Mouse (Mus musculus) cortical plate, adult 2 months (tissue): ENCODE results near the gene Cd70. TPM values are rescaled to one million over a fixed set of nuclear protein-coding genes. Genes with fewer than 3 reads are reported as not detected.
"Not testable (repeated sequence)": the region's sequence is repeated elsewhere in the genome, so short reads cannot be mapped to it uniquely, and the experiment has no call there.

Experiments
- H3K27ac ChIP-seq: fragments of 200-500 bp; 2 replicates; pipeline ENCODE4 v1.5.1; 2012; ENCODE audit warnings: low read length, control low read depth, inconsistent platforms; ENCODE audit not compliant: insufficient read depth
- H3K4me1 ChIP-seq: fragments of 200-500 bp; 2 replicates; pipeline ENCODE4 v1.6.1; 2011; ENCODE audit warnings: low read length; ENCODE audit not compliant: control insufficient read depth, insufficient read depth
- H3K4me3 ChIP-seq: fragments of 200-500 bp; 2 replicates; pipeline ENCODE4 v1.5.1; 2011; ENCODE audit warnings: mild to moderate bottlenecking, low read length, control low read depth; ENCODE audit not compliant: insufficient read depth
- CTCF ChIP-seq: fragments of 200-500 bp; IDR thresholded peaks from 2 replicates; pipeline ENCODE4 v1.5.1; 2011; ENCODE audit warnings: mild to moderate bottlenecking, control low read depth, low read length; ENCODE audit not compliant: insufficient read depth; ENCODE audit errors: extremely low read depth
- POLR2A ChIP-seq: fragments of 200-500 bp; IDR thresholded peaks from 2 replicates; pipeline ENCODE4 v1.6.1; 2011; ENCODE audit warnings: mild to moderate bottlenecking, low read length, control low read depth; ENCODE audit not compliant: insufficient read depth; ENCODE audit errors: extremely low read depth
- polyA plus RNA-seq: library from polyadenylated mRNA; depleted of rRNA; stranded (reverse); fragments of >200 nt; gene quantifications from 2 replicates; pipeline ENCODE4 v1.2.3, GENCODE M21; 2012

Gene Cd70
- polyA plus RNA-seq, 1 experiment, result 0.29 TPM

DNA sequence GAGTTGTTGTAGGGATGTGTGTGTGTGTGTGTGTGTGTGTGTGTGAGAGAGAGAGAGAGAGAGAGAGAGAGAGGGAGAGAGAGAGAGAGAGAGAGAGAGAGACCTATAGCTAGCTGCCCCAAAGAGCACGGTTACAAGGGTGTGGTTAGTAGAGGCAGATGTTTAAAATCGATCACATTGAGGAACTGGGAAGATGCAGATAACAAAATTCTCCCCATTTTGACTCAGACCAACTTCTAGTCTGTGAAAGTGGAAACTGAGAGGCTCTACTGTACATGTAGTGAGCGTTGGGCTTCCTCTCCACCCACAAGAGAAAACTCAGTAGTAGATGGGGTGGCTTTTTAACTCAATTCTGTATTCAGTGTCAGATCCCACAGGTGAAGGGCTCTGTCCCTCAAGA is 9.9 kb downstream of the Cd70 start:
- Histone ChIP-seq H3K27ac (no peak overlapping the region), H3K4me1 (no peaks in the 10 kb centered on the region), H3K4me3 (no peak overlapping the region)
- no peak for TF ChIP-seq POLR2A
- TF ChIP-seq CTCF, result no peak

DNA sequence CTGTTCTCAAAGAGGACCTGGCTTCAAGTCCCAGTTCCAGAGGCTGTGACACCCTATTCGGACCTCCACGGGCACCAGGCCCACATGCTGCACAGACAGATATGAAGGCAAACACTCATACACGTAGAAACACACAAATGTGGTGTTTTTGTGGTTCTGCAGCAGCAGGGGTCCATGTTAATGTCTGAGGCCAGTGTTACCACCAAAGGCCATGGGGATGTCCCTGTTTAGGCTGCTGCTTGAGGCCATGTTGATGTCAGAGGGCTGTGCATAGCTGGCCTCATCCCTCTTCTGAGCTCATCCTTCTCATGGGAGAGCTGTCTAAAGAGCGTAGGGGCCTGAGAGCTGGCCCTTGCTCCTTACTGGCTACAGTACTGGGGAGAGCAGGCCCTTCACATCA is 10.9 kb downstream of the Cd70 start:
- Histone ChIP-seq H3K27ac (no peak overlapping the region), H3K4me3 (no peak overlapping the region), H3K4me1 (no peaks in the 10 kb centered on the region)
- TF ChIP-seq CTCF (no peak), POLR2A (no peak)

DNA sequence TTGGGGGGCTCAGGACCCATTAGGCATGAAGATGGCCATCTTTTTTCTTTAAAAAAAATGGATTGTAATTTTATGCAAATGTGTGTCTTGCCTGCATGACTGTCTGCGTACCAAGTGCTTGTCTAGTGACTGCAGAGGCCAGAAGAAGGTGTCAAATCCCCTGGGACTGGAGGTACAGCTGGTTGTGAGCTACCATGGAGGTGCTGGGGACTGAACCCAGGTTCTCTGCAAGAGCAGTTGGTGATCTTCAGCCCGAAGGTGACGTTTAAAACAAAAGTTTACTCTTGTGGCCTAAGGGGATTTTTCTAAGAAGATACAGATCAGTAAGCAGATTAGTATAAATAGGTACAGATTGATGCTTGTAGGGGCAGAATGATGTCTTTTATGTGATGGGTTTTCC is 13.9 kb downstream of the Cd70 start:
- TF ChIP-seq CTCF (no peak), POLR2A (no peak)
- Histone ChIP-seq H3K4me1 (no peaks in the 10 kb centered on the region), H3K27ac (no peak overlapping the region), H3K4me3 (no peak overlapping the region)

DNA sequence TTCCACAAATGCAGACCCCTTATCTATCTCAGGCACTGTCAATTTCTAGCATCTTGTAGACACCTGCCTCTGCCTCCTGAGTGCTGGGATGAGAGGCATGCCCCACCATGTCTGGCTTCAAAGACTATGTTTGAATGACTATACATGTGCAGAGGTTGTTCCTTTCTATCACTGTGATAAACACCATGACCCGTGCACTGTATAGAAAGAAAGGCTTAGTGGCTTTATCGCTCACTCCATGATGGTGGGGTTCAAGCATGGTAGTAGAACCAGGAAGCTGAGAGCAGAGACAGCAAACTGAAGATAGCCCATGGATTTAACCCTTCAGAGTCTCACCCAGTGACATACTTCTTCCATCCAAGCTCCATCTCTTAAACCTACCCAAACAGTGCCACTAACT is 14.9 kb downstream of the Cd70 start:
- no peak overlapping the region for H3K4me3 ChIP-seq
- TF ChIP-seq CTCF (no peak), POLR2A (no peak)
- no peaks in the 10 kb centered on the region for H3K4me1 ChIP-seq
- H3K27ac ChIP-seq, result no peak overlapping the region

DNA sequence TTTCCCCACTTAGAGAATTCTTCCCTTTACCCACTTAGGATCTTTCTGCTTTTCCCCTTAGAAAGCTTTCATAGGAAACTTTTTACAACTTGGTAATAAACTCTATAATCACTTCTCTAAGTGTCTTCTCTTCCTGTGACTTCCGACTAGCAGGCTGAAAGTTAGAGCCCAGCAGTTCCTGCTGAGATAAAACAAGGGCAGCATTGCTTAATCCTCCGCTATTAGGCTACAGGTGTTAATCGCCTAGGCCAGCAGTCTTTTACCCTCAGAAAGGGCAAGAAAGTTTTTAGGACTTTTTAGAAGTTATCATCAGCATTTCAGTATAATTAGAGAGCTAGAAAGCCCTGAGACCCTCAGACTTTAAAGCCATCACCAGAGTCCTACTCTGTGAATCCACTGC is 15.6 kb downstream of the Cd70 start:
- not testable (repeated sequence) for H3K4me3 ChIP-seq, H3K27ac ChIP-seq

DNA sequence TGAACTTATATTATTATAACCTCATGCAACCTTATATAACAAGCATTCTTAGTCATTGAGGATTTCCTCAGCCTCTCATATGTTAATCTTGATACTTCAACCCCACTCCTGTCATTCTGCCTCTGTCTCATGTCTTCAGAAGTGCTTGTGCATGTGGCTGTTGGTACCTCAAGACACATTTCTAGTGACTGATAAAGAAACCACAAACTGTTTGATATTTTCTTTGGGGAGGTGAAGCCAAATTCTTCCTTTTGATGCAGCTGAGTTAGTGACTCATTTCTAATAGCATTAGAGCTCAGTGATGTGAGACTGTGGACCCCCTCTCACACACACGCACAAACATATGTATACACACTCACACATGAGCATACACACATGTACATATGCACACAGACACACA is 17.8 kb downstream of the Cd70 start:
- Histone ChIP-seq H3K4me1 (no peaks in the 10 kb centered on the region), H3K27ac (no peak overlapping the region), H3K4me3 (no peak overlapping the region)
- TF ChIP-seq CTCF (no peak), POLR2A (no peak)

More for the DNA sequence above, 15.6 kb downstream of the Cd70 start:
- not testable (repeated sequence) for H3K4me1 ChIP-seq

DNA sequence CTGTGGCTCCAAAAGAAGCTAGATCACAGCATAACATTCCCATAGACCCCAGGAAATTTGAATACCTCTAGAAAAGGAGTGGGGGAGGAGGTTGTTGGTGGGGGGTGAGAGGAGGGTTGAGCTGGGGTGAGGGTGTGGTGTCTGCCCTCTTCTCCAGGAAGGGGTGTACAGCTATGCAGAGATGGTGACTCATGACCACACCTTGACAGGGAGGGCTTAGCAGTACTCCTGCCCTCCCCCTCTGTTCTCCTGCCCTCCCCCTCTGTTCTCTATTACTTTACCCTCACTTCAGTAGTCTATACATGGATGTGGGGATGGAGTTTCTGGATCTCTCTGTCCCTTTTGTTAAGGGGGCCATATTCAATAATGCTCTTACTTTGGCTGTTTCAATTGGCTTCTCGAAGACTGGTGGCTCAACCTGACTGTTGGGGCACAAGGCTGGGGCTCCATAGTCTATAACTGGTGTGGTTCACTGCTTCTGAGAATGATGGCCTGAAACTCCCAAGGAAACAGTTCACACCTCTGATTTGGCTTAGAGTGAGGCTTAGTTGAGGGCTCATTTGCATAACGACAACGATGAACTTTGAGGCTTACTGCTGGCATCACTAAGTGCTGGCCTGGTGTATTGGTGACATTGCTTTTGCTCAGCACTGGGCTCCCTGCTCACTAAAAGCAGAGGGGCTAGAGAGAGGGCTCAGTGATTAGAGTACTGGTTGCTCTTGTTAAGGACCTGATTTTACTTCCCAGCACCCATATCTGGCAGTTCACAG is 23.5 kb downstream of the Cd70 start:
- Histone ChIP-seq H3K4me3 (no peak overlapping the region), H3K27ac (no peak overlapping the region), H3K4me1 (no peaks in the 10 kb centered on the region)
- TF ChIP-seq POLR2A (no peak), CTCF (no peak)

DNA sequence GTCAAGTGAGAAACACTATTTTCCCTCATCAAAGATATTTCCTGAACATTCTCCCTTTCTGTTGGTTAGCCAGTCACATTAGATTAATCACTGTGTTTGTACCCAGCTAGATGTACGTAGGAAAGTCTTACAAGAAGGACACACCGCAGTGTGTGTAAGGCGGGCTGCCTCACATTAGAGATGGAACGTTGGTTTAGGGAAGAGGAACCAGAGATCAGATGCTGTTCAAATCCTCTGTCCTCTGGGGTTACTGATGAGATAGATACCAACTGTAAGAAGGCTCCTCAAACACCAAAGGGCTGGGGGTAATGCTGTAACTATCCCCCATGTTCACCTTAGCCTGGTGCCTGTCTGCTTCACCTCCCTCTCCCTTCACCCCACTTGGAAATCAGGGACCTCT is 24.8 kb downstream of the Cd70 start:
- no peak overlapping the region for H3K4me3 ChIP-seq
- no peak overlapping the region for H3K27ac ChIP-seq
- H3K4me1 ChIP-seq, result no peaks in the 10 kb centered on the region
- no peak for TF ChIP-seq POLR2A
- no peak for TF ChIP-seq CTCF

DNA sequence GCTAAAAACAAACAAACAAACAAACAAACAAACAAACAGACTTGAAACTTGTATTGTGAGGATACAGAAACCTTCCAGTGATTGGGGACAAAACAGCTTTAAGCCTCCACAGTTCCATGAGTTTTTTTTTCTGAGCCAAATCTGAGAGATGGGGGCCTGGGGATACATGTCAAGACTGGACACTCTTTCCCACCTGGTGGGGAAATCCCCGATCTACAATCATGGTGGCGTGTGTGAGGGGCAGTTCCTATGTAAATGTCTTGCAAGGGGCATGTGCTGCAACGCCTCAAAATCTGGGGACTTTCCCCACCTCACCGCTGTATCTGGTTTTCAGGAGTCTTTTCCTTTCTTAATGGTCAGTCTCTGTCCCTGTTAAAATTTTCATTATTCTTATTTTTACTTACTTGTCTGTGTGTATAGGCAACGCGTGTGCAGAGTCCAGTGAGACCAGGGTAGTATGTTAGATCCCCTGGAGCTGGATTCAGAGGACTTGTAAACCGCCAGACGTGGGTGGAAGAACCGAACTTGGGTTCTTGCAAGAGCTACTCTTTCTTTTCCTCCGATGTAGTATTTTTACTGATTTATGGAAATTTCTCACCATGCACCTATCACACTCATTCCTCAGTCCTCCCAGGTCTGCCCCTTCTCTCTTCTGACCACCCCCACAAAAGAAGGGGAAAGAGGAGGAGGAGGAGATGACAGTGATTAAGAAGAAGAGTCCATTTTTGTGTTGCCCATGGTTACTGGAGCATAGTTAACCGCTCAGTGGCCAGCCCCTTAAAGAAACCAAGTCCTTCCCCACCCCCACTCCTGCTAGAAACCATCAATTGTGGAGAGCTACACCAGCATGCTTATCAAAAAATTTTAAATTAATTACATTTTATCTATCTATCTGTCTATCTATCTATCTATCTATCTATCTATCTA is 26.1 kb downstream of the Cd70 start:
- H3K4me1 ChIP-seq, result no peaks in the 10 kb centered on the region
- TF ChIP-seq CTCF (no peak), POLR2A (no peak)
- no peak overlapping the region for H3K4me3 ChIP-seq
- H3K27ac ChIP-seq, result no peak overlapping the region

DNA sequence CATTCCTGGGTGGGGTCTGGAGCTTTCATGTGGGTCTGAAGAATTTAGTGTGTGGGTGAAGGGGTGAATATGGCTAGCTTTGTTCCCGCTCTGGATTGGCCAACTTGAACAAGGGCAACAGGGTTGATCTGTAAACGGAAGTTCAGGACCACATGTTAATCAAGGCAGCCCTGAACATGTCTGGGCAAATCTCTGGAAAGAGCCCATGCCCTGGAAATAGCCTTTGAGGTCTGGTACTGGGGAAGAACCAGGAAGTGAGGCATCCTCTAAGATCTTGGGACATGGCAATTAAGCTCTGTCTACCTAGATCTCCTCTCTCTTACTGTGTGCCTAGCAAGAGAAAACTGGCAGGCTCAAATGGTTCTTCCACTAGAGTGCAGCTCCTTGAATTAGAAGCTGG is 27.7 kb downstream of the Cd70 start:
- Histone ChIP-seq H3K4me3 (no peak overlapping the region), H3K4me1 (no peaks in the 10 kb centered on the region), H3K27ac (no peak overlapping the region)
- TF ChIP-seq POLR2A, result no peak
- no peak for TF ChIP-seq CTCF
